Mouse (Mus musculus) kidney, adult 8-10 months (tissue): ENCODE measurements at regions not wholly inside any gene's neighbourhood (a gene's known extent, or its start where the extent isn't known, plus 50 kb on each side); places are given as distances from the start of the nearest gene placed in this dataset.

Experiments used
- DNase-seq, 2 experiments: peaks; one replicate each; pipeline ENCODE4 v3.0.0; 2022

DNA sequence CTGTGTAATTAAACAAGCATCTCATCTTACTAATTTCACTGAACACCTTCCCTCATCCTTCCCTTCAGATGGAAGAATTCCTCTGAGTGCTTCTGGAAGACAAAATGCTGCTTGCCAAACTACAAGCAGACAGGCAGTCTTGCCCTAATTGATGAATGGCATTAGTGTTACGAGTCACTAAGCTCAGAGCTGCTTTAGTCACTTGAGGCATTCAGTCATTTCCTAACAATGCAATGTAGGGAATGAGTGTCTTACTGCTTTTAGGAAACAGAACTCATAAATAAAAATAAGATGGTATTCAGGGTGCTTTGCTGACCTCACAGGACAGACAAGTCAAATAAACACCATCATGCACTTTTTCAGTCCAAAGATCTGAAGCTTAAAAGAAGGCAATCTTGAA is 285.1 kb upstream of the Paip1 start:
- DNase-seq, result no peak

DNA sequence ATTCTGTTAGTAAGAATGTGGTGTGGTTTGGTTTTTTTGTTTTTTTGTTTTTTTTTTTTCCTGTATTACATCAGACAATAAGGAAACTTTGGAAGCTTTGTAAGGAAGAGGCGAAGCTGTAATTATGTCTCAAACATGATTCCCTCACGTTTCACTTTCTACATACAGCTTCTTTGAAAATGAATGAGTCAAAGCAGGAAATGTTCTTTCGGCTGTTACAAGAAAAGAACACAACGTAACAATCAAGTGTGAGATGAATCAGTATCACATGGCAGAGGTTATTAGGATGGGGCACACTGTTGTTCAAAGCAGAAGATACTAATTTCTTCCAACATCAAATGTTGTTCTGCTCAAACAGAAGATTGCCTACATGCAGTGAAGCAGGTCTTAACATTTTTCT is 282.7 kb upstream of the Paip1 start:
- no peak for DNase-seq

DNA sequence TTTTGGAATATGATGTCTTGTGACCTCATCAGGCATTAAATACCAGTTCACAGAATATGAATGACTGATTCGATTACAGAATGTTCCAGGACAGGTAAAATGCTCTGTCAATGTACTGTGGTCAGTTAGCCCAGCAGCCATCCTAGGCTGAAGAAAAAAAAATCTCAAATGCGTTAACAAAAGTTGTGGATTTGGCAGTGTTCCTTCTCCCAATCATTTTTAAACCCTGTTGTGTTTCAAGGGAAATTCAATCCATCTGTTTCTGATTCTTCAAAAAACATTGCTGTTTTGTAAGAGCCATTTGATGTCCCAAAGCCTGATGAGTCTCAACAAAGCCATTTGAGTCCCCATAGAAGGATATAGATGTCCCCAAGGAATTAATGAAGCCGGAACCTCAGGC is 280.7 kb upstream of the Paip1 start:
- no peak for DNase-seq

DNA sequence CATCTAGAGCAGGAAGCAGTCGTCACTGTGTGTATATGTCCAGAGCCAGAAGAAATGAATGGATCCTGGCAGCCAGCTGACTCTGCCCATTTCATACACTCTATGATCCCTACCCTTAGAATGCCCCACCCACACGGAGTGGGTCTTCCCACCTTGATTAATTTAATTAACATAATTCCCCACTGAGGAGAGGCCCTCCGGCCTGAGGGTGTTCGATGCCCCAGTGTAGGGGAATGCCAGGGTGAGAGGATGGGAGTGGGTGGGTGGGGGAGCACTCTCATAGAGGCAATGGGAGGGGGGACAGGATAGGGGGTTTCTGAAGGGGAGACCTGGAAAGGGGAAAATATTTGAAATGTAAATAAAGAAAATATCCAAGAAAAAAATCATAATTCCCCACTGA is 279.3 kb upstream of the Paip1 start:
- no peak for DNase-seq

DNA sequence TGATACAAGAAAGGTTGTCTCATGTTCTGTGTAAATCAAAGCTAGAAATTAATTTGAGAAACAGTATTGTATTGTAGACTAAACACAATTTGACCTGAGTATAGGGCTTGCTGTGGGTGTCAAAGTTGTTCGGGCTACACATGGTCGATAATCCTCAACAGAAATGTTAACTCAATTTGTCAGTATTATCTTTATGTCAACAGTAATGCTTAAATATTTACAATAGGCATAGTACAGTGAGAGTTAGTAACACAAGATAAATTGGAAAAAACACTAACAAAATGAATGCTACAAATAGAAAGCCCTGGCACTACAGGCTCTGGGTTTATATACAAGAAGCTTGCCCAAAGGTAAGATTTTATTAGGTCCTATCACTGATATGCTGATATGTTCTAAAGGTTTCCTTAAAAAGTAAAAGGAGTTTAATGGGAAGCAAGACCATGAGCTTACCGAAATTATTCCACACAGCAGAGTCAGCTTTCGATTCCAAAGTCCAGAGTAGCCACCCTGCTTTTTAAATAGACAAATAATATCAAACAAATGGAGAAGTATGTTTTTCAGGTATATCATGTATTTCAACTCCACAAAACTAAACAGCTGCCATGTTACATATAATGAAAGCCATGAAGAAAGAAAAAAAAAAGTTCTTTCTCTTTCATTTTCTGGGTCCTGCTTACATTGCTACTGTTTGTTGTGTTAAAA is 277.4 kb upstream of the Paip1 start:
- DNase-seq, result no peak

DNA sequence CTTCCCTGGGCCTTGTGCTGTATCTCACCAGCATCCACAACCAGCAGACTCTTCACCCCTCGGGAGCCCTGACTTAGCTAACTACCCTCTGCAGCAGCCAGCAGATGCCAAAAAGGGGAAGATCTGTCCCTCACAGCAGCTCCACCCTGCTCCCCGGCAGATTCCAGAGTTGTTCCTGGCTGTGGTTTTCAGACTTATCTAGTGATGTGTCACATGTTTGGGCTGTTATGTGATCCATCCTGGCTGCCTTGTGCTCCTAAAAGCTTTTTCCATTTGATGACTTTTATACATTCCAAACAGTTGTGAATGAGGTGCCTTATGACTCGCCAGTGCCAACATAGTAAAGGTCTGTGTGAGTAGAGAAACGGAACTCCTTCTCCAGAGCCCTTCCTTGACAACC is 250.6 kb upstream of the Paip1 start:
- DNase-seq, result no peak

DNA sequence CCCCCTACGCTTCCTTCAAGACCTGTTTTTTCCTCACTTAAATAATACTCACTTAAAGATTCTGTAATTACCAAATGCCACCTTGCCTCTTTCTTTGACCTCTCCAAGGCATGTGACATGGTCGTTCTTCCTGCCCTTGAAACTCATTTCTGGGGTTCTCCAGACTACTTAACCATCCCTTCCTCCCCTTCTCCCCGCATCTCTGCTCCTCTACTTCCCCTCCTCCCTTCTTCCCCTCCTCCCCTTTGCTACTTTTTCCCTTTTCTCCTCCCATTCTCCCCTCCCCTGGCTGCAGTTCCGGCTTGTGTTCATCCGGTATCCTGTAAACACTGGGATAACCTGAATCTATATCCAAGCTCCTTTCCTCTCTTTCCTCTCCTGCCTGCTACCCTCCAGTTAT is 250.2 kb upstream of the Paip1 start:
- DNase-seq, result no peak

DNA sequence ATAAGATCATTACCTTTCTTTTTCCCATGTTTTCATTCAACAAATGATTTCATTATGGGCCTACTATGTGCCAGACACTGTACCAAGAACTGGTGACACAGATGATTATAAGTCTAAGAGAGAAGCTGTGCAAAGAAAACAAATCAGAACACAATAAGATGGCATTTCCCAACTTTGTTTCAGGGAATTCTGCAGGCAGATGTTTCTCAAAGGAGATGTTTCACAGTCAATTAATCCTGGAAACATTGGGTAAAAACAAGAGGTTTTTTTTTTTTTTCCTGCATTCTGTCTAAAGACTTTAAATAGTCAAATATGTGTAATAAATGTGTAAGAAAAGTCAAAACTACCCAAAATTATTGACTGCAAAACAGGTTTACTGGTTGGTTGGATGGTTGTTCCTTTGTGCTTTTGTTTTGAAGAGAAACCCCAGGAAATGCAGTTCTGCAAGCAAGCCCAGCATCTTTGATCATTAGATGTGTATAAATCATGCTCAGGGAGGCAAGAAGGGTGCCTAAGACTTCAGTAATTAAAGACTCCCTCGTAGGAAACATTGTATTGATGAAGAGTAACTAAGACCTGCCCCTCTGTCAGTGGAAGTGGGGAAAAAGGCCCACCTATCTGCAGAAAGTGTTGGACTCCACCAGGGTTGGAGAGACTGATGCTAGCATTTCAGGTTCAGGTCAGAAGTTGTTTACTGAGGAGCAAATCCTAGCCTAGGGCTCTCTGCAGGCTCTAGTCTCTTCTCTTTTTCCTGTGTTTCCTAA is 249.1 kb upstream of the Paip1 start:
- DNase-seq, result no peak

DNA sequence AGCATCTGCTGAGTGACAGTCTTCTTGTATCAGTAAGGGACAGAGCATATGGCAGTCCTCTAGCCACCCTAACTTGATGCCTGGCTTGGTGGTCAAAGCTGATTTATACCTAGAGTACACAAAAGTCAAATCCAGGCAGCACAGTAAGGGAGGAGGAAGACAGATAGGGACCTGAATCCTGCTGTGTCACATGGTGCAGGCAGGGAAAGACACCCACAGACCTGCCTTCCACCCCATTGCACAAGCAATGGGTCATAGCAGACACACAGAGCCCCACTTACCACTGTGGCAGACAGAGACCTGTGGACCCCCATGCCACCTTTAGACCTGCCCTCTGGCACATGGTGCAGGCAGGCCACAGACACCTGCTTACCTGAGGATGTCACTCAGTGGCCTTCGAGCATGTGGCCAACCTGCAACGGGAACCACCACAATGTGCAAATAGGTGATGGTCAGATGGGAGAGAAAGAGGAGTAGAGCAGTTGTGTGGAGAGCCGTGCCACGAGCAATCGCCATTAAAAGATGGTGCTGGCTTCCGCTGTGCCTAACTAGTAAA is 244.0 kb upstream of the Paip1 start:
- no peak for DNase-seq

DNA sequence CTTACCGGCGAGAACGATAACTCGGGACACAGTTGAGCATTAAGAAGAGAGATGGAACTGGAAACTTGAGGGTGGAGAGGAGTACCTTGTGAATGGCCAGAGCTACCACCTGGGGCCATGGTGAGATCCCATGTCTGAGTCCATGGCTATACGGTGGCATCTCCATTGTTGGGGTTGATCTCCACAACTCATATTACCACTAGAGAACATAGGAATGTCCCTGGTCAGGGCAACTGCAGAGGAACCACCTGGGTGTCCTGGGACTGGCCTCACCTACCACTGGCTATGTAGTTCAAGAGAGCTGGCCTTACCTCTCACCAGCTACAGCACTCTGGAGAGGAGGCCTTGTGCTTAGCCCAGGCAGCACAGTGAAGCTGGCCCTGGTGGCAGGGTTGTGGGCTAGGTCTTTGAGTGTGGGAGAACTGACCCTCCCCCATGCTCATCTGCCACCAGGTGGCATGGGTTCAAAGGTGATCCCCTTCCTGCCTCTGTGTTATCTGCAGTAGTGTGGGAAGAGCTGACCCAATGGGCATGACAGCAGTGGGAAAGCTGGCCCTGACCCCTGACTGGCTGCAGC is 242.7 kb upstream of the Paip1 start:
- no peak for DNase-seq

DNA sequence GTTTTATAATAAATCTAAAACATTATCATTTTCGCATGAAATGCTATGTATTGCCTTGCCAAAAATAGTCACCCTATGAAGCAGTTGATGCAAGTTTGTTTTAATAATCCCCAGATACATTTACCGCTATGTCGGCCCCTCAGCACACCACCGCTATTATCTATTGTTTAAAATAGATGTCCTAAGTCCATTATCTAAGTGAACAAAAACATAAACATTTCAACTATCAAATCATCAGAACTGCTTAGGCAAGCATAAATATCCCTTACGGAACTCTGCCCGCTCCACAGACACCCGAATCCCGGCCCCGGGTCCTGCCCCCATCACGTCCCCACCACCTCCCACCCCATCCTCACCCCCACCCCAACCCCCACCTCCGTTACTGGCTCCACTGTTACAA is 196.8 kb upstream of the Paip1 start:
- no peak for DNase-seq

DNA sequence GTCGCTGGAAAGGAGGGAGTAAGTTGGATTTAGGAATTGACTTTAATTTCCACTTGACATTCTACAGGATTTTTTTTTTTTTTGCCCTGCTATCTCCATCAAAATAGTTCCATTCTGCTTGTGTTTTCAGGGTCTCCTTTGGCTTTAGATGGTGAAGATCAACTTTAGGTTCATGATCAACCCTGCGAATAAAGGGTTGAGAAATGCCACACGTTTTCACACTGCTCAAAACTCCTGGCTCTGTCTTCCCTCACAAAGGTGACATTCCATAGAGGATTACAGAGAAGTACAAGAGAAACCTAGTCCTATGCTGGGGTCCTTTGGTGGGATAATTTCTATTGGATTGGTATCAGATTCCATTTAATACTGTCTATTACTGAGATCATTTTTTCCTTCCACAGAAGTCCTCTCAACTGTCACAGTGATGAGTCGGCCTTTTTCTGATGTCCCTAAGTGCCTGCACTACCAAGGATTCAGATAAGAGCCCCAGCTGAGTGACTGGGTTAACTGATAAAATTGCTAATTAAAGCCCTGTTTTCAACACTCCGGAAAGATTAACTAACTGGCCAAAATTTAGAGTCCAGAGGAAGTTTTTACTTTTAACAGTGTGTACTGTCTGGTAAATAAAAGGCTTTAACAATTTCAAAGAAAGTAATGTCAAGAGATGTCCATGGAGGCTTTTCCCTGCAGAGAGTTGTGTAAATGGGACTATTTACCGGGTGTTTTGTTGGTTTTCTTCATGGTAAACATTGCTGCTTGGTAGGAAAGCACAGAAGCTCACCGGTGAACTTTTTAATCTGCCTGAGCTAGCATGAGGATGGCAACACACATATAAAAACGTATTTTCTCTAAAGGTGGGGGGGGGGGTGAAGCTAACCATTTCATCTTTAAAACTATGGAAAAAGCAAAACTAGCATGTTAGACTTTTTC is 196.0 kb upstream of the Paip1 start:
- DNase-seq, result no peak

DNA sequence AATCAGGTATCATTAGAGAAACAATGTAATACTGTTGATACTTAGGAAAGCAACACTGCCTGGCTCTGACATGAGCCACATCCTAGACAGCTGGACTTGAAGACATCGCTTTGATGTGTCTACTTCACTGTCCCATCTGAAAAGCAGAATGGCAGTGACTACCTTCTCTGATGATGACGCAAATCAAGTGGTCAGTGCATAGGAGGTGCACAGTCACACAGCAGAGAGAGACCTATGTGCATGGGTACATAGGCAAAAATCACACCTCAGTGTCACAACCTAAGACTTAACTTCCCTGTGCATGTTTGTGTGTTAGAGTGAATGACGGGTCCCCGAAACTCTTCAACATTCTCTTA is 195.4 kb upstream of the Paip1 start:
- no peak for DNase-seq

DNA sequence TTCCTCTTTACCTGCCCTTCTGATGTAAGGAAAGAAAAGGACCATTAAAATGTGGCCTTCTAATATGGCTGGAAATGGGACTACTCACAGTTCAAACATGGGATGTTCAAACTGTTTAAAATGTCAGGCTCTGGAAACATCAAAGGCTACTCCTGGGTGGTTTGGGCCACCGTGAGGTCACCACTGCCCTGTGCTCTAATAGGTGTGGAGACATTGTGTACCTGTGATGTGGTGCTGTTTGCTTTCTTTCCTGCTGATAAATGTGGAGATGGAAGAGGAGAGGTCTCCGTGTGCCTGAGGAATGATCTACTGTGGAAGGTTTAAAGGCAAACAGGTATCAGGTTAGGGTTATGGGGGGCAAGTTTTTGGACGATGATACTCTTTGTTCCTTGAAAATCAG is 194.5 kb upstream of the Paip1 start:
- DNase-seq, result no peak

DNA sequence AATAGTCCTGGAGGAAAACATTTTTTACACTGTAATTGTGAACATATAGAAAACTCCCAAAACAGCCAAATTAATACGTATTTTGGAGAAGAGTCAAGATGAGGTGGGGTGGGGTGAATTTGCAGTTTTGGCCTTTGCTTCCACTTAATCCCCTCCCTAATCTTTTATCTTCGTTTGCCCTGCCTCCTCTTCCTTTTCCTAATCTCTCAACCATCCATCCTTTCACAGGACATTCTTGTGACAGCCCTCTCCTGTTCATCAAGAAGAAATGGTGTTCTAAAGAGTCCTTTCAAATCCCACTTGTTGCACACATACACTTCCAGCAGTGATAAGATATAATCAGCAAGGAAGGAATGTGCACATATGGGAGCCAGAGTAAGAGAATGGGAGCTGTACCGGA is 186.0 kb upstream of the Paip1 start:
- DNase-seq, result no peak

DNA sequence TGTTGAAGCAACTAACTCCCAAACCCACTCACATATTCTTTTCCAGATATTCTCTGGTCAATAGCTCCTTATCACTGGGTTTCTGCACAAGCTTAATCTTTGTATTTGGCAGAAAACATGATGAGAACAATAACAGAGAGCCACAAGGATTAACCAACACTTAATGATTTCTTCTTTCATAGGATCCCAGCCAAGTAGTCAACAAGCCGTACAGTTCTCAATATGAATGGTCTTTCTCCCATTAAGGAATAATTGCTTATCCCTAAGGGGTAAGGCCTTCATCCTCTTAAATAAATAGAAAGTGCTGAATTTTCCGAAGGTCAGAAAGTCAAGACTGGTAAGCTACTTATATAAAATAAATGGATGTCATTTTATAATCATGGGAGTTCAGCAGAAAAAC is 181.3 kb upstream of the Paip1 start:
- DNase-seq, result no peak

DNA sequence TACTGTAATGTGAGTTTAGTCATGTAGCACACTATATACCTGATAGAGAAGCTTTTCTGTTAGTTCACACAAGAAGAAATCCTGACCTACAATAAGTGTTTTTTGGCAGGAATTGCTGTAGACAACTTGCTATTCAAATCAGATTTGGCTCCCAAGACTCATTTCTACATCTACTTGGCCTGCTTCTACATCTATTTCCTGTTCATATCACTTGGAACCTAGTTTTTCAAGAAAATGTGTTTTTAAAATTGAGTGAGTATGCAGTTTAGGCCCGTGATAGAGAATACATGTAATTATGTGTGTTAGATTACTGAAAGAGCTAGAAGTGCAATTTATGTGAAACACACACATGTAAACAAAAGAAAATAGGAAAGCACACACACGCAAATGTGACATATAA is 176.4 kb upstream of the Paip1 start:
- DNase-seq, result no peak

DNA sequence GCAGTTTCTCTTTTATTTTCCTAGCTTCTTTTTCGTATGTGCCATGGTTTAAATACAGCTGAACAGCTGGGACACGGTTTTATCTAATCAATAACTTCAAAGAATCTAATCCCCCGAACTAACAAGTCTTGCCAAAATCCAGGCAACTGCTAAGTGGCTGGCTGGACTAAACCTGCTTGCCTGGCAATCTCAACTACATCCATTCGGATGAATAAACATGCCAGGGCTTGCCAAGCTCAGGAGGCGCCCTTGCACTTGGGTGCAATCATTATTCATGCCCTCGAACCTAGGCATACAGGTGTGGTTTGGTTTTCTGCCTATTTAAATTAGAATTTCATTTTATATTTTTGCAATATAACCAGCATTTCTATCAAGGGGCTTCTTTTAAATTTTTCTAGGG is 172.1 kb upstream of the Paip1 start:
- DNase-seq, result peak in 1 of 2 experiments; percentile 1

DNA sequence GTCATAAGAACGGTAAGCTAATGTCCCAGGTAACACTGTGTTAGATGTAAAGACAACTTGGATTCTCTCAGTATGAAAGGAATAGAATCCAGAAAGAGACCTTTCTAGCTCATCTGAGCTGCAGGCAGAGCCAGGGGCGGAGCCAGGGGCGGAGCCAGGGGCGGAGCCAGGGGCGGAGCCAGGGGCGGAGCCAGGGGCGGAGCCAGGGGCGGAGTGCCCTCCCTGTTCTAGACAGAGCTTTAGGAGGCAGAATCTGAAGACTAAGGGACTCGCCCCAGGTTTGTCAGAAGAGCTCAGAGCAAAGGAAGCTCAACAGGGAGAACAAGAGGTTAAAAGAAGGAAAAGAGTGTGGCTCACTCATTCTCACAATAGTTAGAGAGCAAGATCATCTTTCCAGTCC is 169.9 kb upstream of the Paip1 start:
- no peak for DNase-seq

DNA sequence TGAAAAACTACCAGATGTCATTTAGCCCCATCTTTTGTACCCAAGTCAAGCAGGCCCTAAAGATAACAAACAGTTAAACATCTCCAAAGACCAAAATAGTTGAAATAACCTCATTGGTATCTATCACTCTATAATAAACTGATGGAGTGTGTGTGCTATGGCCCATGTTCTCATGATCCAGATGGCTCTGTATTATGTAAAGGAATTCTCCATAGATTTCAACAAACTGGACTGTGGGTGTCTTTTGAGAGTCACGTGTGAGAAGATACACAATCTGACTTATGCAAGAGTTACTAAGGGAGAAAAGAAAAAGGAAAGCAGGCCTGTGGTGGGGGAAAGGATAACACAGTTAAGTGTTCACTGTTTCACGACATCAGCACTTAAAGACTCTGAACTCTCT is 164.8 kb upstream of the Paip1 start:
- no peak for DNase-seq

DNA sequence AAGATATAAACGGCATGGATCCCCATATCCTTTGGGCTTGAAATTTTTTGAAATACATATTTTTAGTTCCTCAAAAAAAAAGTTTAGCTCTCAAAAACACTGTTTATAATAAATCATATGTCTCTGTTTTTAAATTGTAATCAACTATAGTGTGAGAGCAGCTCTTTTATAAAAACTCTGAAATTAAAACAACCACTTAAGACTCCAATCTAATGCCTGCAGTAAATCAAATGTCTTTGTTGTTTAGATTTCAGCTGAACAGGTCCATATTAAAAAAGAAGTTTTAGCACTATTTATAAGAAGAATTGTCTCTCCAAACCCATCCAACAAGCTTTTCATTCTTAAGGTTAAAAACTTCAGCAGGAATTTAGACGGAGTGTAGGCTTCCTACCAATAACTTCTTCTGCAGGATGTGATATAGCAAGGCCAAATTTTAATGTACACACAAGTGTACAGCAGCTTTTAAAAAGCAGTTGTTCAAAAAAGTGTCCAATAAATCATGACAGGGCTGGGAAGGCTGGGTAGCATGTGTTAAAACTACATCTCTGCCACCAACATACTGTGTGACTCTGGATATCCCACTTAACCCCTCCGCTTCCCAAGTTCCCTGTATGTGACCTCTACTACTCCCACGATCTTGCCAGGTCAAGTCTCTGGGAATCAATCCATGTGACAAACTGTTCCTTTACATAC is 160.6 kb upstream of the Paip1 start:
- no peak for DNase-seq

DNA sequence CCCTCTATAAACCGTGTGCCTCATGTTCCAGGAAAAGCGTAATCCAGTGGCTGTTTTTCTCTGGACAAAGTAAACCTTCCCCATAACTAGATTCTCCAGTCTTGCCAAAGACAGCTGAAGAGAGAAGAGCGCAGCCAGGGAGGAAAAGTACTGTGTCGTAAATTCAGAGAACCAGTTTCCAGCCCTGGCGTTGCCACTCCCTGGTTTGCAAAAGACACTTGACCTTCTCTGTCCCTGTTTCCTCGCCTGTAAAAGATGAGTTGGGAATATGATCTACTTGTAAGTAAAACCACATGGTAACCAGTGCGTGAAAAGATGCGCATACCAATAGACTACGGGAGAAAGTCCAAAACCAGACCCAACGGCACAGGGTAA is 160.1 kb upstream of the Paip1 start:
- DNase-seq, result peak in 1 of 2 experiments; percentile 29

DNA sequence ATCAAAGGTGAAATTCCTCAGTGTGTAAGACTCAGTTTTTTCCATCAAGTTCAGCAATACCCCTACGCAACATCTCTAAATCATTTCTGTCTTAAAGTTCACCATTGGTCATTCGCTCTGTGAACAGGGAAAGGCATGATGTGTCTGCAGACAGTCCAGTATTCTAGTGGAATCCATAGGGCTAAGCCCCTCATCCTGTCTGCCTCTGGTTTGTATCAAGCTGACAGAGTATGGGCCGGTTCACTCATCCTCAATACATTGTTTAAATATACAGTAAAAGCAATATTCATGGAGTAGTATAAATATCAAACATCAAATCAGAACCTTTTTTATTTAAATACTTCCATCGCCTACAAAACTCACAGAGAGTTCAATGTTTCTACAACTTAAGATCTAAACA is 152.9 kb upstream of the Paip1 start:
- DNase-seq, result no peak
